In genomic region chr8:121609916-121610315, GRCm38 (mm10) we compare ENCODE assay signal across 22 mouse cellular contexts. TPM values are rescaled to one million over a fixed set of nuclear protein-coding genes. Genes with fewer than 3 reads are reported as not detected.
"Had no signal": no experiment of that assay in that cellular context is flagged by ENCODE, and none has a peak within 500 bp of the region (broad histone marks: within the 10 kb centered on the region; RNA-seq: fewer than 3 reads in every experiment).

No protein-coding gene starts in this region.

- DNase-seq: embryo, embryonic 11 days; forebrain, postnatal 0 days; gastrocnemius, adult 2 months; gastrocnemius, postnatal 10 days; gastrocnemius, postnatal 14 days; gastrocnemius, postnatal 25 days; gastrocnemius, postnatal 36 days; heart, adult 18-20 months; heart, adult 2 months had no signal

- H3K27me3 ChIP-seq: embryonic facial prominence, embryonic 12.5 days; embryonic facial prominence, embryonic 13.5 days; embryonic facial prominence, embryonic 15.5 days; forebrain, embryonic 12.5 days; forebrain, embryonic 13.5 days; forebrain, embryonic 15.5 days had no signal

- H3K4me3 ChIP-seq: embryonic facial prominence, embryonic 10.5 days; embryonic facial prominence, embryonic 12.5 days; embryonic facial prominence, embryonic 13.5 days; embryonic facial prominence, embryonic 15.5 days; erythroblast, embryonic 14.5 days; forebrain, embryonic 10.5 days; forebrain, embryonic 12.5 days; forebrain, embryonic 13.5 days; forebrain, embryonic 15.5 days; gastrocnemius, adult 2 months; heart, adult 2 months; heart, embryonic 10.5 days had no signal

- H3K27ac ChIP-seq: embryonic facial prominence, embryonic 10.5 days; embryonic facial prominence, embryonic 12.5 days; embryonic facial prominence, embryonic 13.5 days; embryonic facial prominence, embryonic 15.5 days; forebrain, embryonic 10.5 days; forebrain, embryonic 12.5 days; forebrain, embryonic 13.5 days; forebrain, embryonic 15.5 days; heart, adult 2 months; heart, embryonic 10.5 days had no signal

- ATAC-seq: forebrain, embryonic 13.5 days; forebrain, embryonic 14.5 days; forebrain, embryonic 15.5 days; forebrain, embryonic 16.5 days; forebrain, postnatal 0 days had no signal

- H3K4me1 ChIP-seq: embryonic facial prominence, embryonic 10.5 days; embryonic facial prominence, embryonic 12.5 days; embryonic facial prominence, embryonic 13.5 days; embryonic facial prominence, embryonic 15.5 days; forebrain, embryonic 12.5 days; forebrain, embryonic 13.5 days; forebrain, embryonic 15.5 days had no signal

RNA-seq across cellular contexts. Expression of gene Zcchc14, which starts 42.8 kb away (rescaled TPM):
- total RNA-seq: granulocyte monocyte progenitor cell, adult 5-6 weeks had no signal
- polyA plus RNA-seq: erythroblast, embryonic 14.5 days had no signal
